Mouse (Mus musculus) myocyte (in vitro differentiated cells): Measurements from ENCODE around the gene Ttyh2. TPM values are rescaled to one million over a fixed set of nuclear protein-coding genes. Genes with fewer than 3 reads are reported as not detected.

Experiments used
- H3K27me3 ChIP-seq: one replicate; pipeline ENCODE4 v1.6.1; 2011; ENCODE audit not compliant: control insufficient read depth, insufficient read depth, insufficient read length
- H3K36me3 ChIP-seq: one replicate; pipeline ENCODE4 v1.6.1; 2011; ENCODE audit not compliant: control insufficient read depth, insufficient read depth
- H3K4me2 ChIP-seq: one replicate; pipeline ENCODE4 v1.6.1; 2011; ENCODE audit warnings: low read depth, control low read depth
- H3K4me3 ChIP-seq: one replicate; pipeline ENCODE4 v1.5.1; 2011; ENCODE audit warnings: mild to moderate bottlenecking, control low read depth, moderate library complexity
- H3K79me2 ChIP-seq: one replicate; pipeline ENCODE4 v1.6.1; 2011; ENCODE audit not compliant: control insufficient read depth, insufficient read depth
- H3ac ChIP-seq: one replicate; pipeline ENCODE4 v1.6.1; 2011; ENCODE audit not compliant: control insufficient read depth, insufficient read length
- CEBPB ChIP-seq: IDR thresholded peaks from 2 replicates; pipeline ENCODE4 v1.6.1; 2011; ENCODE audit warnings: mild to moderate bottlenecking, moderate library complexity; ENCODE audit not compliant: poor library complexity, insufficient read depth, severe bottlenecking
- E2F4 ChIP-seq: IDR thresholded peaks from one replicate; pipeline ENCODE4 v1.6.1; 2011; ENCODE audit warnings: mild to moderate bottlenecking, control low read depth, moderate library complexity; ENCODE audit not compliant: insufficient read depth
- MAX ChIP-seq: IDR thresholded peaks from one replicate; pipeline ENCODE4 v1.6.1; 2011; ENCODE audit warnings: low read depth, mild to moderate bottlenecking, control low read depth
- MYOD1 ChIP-seq, 3 experiments: IDR thresholded peaks; one replicate each; pipeline ENCODE4 v1.6.1; 2011; ENCODE audit warnings: control low read depth in 2 of 3, low read depth in 2 of 3, mild to moderate bottlenecking in 2 of 3, moderate library complexity in 1 of 3; ENCODE audit not compliant: insufficient read length in 2 of 3, control insufficient read depth in 1 of 3
- MYOG ChIP-seq, 3 experiments: IDR thresholded peaks; one replicate each; pipeline ENCODE4 v1.6.1; 2011; ENCODE audit warnings: control low read depth in 2 of 3, low read depth in 2 of 3, mild to moderate bottlenecking in 2 of 3; ENCODE audit not compliant: insufficient read length in 2 of 3, control insufficient read depth in 1 of 3, insufficient read depth in 1 of 3
- POLR2A ChIP-seq: IDR thresholded peaks from one replicate; pipeline ENCODE4 v1.6.1; 2011; ENCODE audit warnings: low read depth, mild to moderate bottlenecking, control low read depth, moderate library complexity; ENCODE audit not compliant: insufficient read length
- POLR2AphosphoS2 ChIP-seq: IDR thresholded peaks from one replicate; pipeline ENCODE4 v1.6.1; 2011; ENCODE audit warnings: low read depth, control low read depth; ENCODE audit not compliant: insufficient read length
- REST ChIP-seq: IDR thresholded peaks from one replicate; pipeline ENCODE4 v1.6.1; 2011; ENCODE audit warnings: mild to moderate bottlenecking, control low read depth, moderate library complexity; ENCODE audit not compliant: insufficient read depth, insufficient read length
- SRF ChIP-seq: IDR thresholded peaks from one replicate; pipeline ENCODE4 v1.6.1; 2011; ENCODE audit warnings: low read depth; ENCODE audit not compliant: control insufficient read depth, insufficient read length
- TCF12 ChIP-seq: IDR thresholded peaks from one replicate; pipeline ENCODE4 v1.6.1; 2011; ENCODE audit warnings: mild to moderate bottlenecking, control low read depth; ENCODE audit not compliant: poor library complexity, insufficient read depth, severe bottlenecking
- TCF3 ChIP-seq: IDR thresholded peaks from one replicate; pipeline ENCODE4 v1.6.1; 2011; ENCODE audit warnings: low read depth, control low read depth; ENCODE audit not compliant: insufficient read length
- USF1 ChIP-seq: IDR thresholded peaks from one replicate; pipeline ENCODE4 v1.6.1; 2011; ENCODE audit warnings: low read depth, mild to moderate bottlenecking, control low read depth, moderate library complexity
- polyA plus RNA-seq: library from polyadenylated mRNA; unstranded; fragments of >200 nt; fragmentation: generic; extraction: Trizol; gene quantifications from one replicate; pipeline ENCODE4 v1.2.1, GENCODE M21; 2012; ENCODE audit warnings: missing spikeins

Gene Ttyh2
- polyA plus RNA-seq, 1 experiment = 40.6 TPM

GRCm38 (mm10) chr11:114691454-114692182 lies 16.4 kb downstream of the Ttyh2 start:
- no peaks in the 10 kb centered on the region for H3K27me3 ChIP-seq
- peaks cover 9% of the 10 kb centered on the region for H3K79me2 ChIP-seq

GRCm38 (mm10) chr11:114692601-114693000 lies 17.4 kb downstream of the Ttyh2 start:
- H3K4me3 ChIP-seq = no peak overlapping the region
- no peak overlapping the region for H3ac ChIP-seq
- TF ChIP-seq TCF12 (no peak), SRF (no peak), E2F4 (no peak), CEBPB (no peak)
- H3K79me2 ChIP-seq = peaks cover 5% of the 10 kb centered on the region
- no peaks in the 10 kb centered on the region for H3K27me3 ChIP-seq
- H3K4me2 ChIP-seq = no peak overlapping the region
- peaks cover 54% of the 10 kb centered on the region for H3K36me3 ChIP-seq

More at GRCm38 (mm10) chr11:114691454-114692182, 16.4 kb downstream of the Ttyh2 start:
- Histone ChIP-seq H3K4me3 (no peak overlapping the region), H3K36me3 (peaks cover 47% of the 10 kb centered on the region), H3ac (no peak overlapping the region), H3K4me2 (no peak overlapping the region)
- TF ChIP-seq USF1 (no peak), TCF3 (no peak), SRF (no peak), TCF12 (no peak), POLR2A (no peak), MYOG (IDR thresholded peaks at IDR 0.05; ENCODE audit: control insufficient read depth in 1 of 3, insufficient read depth in 1 of 3, insufficient read length in 2 of 3, low read depth in 2 of 3) (no peak), REST (no peak), POLR2AphosphoS2 (no peak)

GRCm38 (mm10) chr11:114693456-114693855 lies 18.2 kb downstream of the Ttyh2 start:
- Histone ChIP-seq H3K79me2 (peaks cover 5% of the 10 kb centered on the region), H3ac (no peak overlapping the region), H3K4me3 (no peak overlapping the region), H3K36me3 (peaks cover 56% of the 10 kb centered on the region), H3K4me2 (no peak overlapping the region), H3K27me3 (no peaks in the 10 kb centered on the region)
- TF ChIP-seq MAX = no peak
- no peak for TF ChIP-seq CEBPB
- TF ChIP-seq TCF3 = no peak
- TF ChIP-seq POLR2A = no peak
- no peak for TF ChIP-seq POLR2AphosphoS2
- no peak for TF ChIP-seq REST
- TF ChIP-seq SRF = no peak
- TF ChIP-seq MYOD1 (IDR thresholded peaks at IDR 0.05; ENCODE audit: control insufficient read depth in 1 of 3, insufficient read length in 2 of 3, low read depth in 2 of 3) = no peak
- TF ChIP-seq MYOG (IDR thresholded peaks at IDR 0.05; ENCODE audit: control insufficient read depth in 1 of 3, insufficient read depth in 1 of 3, insufficient read length in 2 of 3, low read depth in 2 of 3) = no peak
- TF ChIP-seq E2F4 = no peak
- TF ChIP-seq USF1 = no peak
- TF ChIP-seq TCF12 = no peak

- no peak overlapping the region for H3K4me2 ChIP-seq
- no peak overlapping the region for H3ac ChIP-seq
- TF ChIP-seq SRF (no peak), POLR2AphosphoS2 (no peak), MYOD1 (IDR thresholded peaks at IDR 0.05; ENCODE audit: control insufficient read depth in 1 of 3, insufficient read length in 2 of 3, low read depth in 2 of 3) (no peak), USF1 (no peak), TCF12 (no peak), E2F4 (no peak), REST (no peak), CEBPB (no peak), TCF3 (no peak), MYOG (IDR thresholded peaks at IDR 0.05; ENCODE audit: control insufficient read depth in 1 of 3, insufficient read depth in 1 of 3, insufficient read length in 2 of 3, low read depth in 2 of 3) (no peak), POLR2A (no peak), MAX (no peak)
- no peaks in the 10 kb centered on the region for H3K27me3 ChIP-seq
- peaks cover under 1% of the 10 kb centered on the region for H3K79me2 ChIP-seq
- H3K36me3 ChIP-seq = peaks cover 61% of the 10 kb centered on the region
- no peak overlapping the region for H3K4me3 ChIP-seq
Measured at GRCm38 (mm10) chr11:114694451-114694850, 19.2 kb downstream of the Ttyh2 start.

- Histone ChIP-seq H3K4me3 (no peak overlapping the region), H3K36me3 (peaks cover 38% of the 10 kb centered on the region), H3K27me3 (no peaks in the 10 kb centered on the region), H3K4me2 (no peak overlapping the region), H3ac (no peak overlapping the region), H3K79me2 (no peaks in the 10 kb centered on the region)
- TF ChIP-seq MYOD1 (IDR thresholded peaks at IDR 0.05; ENCODE audit: control insufficient read depth in 1 of 3, insufficient read length in 2 of 3, low read depth in 2 of 3) = no peak
- TF ChIP-seq POLR2A = no peak
- TF ChIP-seq REST = no peak
- TF ChIP-seq MYOG (IDR thresholded peaks at IDR 0.05; ENCODE audit: control insufficient read depth in 1 of 3, insufficient read depth in 1 of 3, insufficient read length in 2 of 3, low read depth in 2 of 3) = no peak
- TF ChIP-seq MAX = no peak
- TF ChIP-seq POLR2AphosphoS2 = no peak
- no peak for TF ChIP-seq TCF12
- TF ChIP-seq SRF = no peak
- TF ChIP-seq E2F4 = no peak
- no peak for TF ChIP-seq CEBPB
- no peak for TF ChIP-seq USF1
- TF ChIP-seq TCF3 = no peak
Measured at GRCm38 (mm10) chr11:114698496-114698895, 23.3 kb downstream of the Ttyh2 start.
